Mouse (Mus musculus) megakaryocyte-erythroid progenitor cell, adult 5-6 weeks (primary cell): ENCODE measurements at regions not wholly inside any gene's neighbourhood (a gene's known extent, or its start where the extent isn't known, plus 50 kb on each side); places are given as distances from the start of the nearest gene placed in this dataset.

Source experiments
- ATAC-seq: replicated peaks from 2 replicates; pipeline ENCODE4 v1.8.0; 2016; ENCODE audit warnings: mild to moderate bottlenecking, inconsistent platforms; ENCODE audit not compliant: severe bottlenecking, poor library complexity, low FRiP score, low TSS enrichment

DNA sequence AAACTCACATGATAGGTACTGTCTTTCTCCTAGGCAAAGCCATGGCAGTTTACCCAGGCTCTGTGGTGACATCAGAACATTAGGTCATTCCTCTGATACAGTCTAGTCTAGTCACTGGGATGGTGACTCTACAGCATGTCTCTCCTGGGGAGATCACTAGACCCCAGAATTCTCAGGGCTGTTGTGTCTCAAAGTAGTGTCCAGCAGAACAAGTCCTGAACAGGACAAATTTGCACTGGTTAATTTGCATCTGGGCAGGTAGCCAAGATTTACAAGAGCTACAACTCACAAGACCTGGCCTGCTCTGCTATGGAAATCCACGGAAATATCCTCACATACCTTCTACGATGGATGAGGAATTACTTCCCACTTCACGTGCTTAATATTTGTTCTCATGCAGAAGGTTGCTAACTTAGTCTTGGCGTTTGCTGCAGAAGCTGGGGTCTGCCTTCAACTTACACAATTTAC lies 88.2 kb upstream of the Cerkl start:
- no peak for ATAC-seq

- ATAC-seq: no peak
Measured at GRCm38 (mm10) chr2:79546206-79546605, 88.9 kb upstream of the Itprid2 start.

DNA sequence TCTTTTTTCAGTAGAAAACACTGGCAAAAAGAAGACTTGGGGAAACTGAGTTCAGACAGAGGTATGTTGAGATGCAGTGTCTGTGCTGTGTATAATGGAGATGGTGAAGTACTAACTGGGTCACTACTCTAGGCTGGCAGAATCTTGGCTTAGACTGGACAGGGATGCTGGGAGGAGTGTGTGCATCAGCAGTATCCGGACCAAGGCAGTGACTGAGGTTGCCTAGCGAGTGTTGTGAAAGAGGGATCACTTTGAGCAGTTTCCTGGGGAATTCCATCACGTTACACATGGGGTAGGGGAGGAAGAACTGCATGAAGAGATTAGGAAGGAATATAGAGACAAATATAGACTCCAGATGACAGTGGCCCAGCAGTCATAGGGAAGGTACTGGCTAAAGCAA lies 87.9 kb upstream of the Itprid2 start:
- no peak for ATAC-seq

GRCm38 (mm10) chr2:79548039-79548600 lies 87.0 kb upstream of the Itprid2 start:
- no peak; the same call in 1 of the 2 replicates for ATAC-seq

GRCm38 (mm10) chr2:79549781-79550180 lies 85.4 kb upstream of the Itprid2 start:
- no peak for ATAC-seq

- no peak for ATAC-seq
Measured at GRCm38 (mm10) chr2:79550432-79550831, 84.7 kb upstream of the Itprid2 start.

DNA sequence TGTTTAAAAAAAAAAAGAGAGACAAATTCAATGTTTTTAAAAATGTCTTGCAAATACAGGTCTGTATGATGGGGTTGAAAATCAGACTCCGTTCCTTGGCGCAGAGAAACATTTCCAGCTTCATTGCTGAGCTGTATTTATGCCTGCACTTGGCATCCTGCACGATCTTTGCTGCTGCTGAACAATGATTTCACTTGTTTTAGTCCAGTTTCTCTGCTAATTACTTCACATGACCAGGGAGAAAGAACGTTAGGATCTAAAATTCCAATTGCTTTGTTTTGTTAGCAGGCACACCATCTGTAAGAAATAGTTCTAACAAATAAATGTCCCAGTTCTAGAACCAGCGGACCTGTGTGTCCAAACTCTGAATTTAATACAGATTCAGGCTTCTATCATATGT lies 82.7 kb upstream of the Itprid2 start:
- no peak for ATAC-seq

GRCm38 (mm10) chr2:79555395-79555794 lies 79.8 kb upstream of the Itprid2 start:
- no peak for ATAC-seq

DNA sequence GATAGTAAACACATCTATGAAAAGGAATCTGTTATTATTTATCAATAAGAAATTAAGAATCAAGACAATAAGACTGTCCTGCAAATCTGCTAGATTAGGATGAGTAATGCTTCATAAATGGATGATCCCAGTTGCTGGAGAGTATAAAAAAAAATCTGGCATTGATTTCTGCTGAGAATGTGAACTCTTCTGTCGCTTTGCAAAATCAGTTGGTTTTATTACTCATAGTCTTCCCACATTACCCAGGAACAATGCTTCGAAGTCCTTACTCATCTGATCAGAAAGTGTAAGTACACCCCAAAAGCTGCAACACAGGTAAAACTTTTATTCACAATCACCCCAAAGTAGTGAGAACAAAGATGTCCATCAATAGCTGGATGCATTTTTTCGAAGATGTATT lies 77.8 kb upstream of the Itprid2 start:
- ATAC-seq: no peak

DNA sequence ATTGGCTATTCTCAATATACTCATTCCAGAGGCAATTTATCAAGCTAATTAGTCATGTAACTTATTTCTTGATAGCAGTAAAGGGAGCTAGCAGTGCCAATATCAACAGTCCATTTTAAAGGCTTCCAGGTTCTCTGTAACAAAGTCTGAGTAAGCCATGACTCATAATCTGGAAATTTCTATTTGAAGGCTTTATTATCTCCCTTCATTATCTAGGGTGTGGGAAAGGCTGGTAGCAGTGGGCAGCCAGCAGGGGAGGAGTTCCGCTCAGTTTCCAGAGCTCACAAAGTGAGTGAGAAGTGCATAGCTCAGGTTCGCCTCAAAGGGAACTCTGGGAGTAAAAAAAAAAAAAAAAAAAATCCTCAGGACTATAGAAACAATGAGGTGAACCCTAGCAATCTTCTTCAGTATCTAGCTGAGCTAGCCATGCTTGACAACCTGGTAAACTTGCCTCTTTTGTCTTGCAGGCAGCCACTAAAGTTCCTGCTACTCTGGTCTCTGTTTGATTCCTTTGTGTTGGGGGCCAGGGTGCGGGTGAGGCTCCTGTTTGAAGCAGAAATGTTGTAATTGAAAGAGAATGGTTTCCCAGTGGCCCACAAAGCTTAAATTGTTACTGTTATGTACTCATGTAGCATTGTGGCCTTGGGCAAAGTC lies 68.7 kb upstream of the Itprid2 start:
- ATAC-seq: peak; percentile 57; the same call in 1 of the 2 replicates

DNA sequence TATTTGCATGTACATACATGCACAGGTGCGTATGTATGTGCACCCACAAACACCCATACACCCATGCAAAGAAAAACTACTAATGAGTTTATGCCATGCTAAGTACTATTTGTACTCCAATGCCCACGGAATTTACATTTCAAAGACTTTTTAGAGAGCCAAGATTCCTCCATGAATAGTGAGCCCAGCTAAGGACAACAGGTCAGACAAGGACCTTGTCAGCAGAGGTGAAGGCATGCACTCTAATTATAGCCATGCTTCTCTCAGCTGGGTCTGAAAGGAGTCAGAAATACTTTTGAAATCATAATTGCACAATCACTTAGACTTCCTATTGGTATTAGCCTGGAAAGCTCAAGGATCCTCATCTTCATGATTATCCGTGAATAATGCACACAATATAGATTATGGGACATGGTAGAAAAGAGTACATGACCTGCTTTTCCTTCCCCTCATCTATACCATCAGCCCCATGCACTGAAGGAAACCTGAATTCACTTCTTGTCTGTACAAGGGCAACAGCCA lies 67.7 kb upstream of the Itprid2 start:
- no peak for ATAC-seq

GRCm38 (mm10) chr2:79569663-79570062 lies 65.5 kb upstream of the Itprid2 start:
- no peak for ATAC-seq

DNA sequence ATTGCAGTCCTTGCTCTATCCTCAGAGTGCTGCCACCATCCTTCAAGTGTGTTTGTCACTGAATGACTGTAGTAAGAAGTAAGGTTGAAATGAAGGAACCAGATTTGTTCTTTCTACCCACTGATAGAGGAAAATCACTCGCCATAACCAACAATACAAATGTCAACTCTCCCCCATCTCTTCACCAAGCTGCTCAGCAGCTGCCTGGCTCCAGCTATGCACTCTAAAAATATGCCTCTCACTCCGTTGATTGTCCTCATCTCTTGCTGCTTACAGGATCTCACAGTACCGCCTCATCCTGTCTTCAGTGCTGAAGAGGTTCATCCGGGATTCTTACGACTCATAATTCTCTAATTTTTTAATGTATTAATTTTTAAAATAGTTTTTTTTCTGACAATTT lies 63.2 kb upstream of the Itprid2 start:
- no peak for ATAC-seq

DNA sequence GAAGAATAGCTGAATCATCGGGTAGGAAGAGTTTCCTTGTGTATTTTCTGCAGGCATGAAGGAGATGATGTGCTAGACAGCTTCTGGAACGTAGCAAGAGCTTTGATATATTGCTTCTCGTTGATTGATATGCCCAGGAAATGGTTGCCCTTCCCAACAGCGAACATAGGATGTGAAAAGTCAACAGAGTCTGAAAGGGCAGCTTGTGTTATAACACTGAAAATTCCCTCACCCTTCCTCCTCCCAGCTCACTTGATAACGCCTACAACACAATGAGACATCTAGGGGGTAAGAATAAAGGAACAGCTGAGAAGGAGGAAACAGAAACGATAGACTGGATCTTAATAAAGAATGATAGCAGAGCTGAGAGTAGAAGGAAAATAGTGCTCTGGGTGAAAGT lies 60.1 kb upstream of the Itprid2 start:
- ATAC-seq: no peak

GRCm38 (mm10) chr2:79585022-79585774 lies 50.0 kb upstream of the Itprid2 start:
- no peak for ATAC-seq
